Mouse (Mus musculus) right cerebral cortex, adult 2 months (tissue): Measurements from ENCODE around the gene Tmem97.
"Not testable (repeated sequence)": the region's sequence is repeated elsewhere in the genome, so short reads cannot be mapped to it uniquely, and the experiment has no call there.

ENCODE experiments used
- DNase-seq, 2 experiments: peaks; one replicate each; pipeline ENCODE4 v3.0.0; 2021 to 2022; ENCODE audit warnings: low spot score in 2 of 2

Tmem97 gene

DNA sequence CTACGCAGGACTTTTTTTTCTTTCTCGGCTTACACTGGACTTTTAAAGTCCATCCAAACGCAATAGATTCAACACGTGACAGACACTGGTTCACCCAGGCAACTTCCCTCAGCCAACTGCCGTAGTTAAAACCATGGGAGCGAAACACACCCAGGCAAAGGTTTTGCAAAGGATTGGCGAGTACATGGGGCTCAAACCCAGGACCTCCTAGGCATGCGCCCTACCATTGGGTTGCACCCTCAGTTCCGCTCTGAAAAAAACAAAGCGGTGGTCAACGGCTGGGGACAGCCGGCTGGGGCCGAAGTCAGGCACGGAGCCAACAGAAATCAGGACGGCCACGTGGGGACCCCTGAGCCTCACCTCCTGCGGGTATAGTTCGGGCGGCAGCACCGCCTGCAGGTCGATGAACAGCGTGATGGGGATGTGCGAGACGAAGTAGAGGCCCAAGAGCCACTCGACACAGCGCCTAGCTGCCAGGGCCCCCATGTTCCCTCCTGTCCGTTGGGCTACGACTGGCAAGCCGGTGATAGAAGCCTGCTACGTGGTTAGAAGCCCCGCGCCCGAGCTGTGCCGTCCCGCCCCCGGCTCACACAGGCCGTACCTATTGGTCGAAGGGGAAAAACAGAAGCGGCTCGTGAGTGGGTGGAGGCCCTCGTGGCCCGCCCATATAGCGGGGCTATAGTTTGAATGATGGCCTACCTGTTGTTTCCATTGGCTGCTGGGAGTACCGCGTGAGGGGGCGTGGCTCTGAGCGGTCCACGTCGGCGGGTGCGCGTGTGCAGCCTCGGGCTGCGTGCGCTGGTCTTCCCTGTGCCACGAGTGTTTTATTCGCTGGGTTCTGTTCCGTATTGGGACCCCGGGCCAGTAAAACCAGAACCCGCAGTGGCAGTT is at the start of gene Tmem97:
Gene Tmem97 (minus strand): TSS at position 610 of the 891 bp plus-strand sequence.
- DNase-seq, result peak; percentile 95 to 97

DNA sequence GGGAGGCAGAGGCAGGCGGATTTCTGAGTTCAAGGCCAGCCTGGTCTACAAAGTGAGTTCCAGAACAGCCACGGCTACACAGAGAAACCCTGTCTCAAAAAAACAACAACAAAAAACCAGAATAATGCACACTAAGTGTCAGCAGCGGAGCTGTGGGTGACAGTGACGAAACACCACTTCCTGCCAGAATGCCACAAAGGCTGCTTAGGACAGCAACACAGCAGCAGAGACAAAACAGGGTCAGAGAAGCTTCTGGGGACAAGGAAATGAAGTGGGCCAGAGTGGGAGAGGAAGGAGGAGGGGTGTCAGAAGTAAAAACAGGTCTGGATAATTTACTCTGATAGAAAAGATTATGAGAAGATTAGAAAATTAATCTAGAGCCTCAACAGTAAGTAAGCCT is 49.5 kb upstream of the Tmem97 start:
- DNase-seq, result no peak

DNA sequence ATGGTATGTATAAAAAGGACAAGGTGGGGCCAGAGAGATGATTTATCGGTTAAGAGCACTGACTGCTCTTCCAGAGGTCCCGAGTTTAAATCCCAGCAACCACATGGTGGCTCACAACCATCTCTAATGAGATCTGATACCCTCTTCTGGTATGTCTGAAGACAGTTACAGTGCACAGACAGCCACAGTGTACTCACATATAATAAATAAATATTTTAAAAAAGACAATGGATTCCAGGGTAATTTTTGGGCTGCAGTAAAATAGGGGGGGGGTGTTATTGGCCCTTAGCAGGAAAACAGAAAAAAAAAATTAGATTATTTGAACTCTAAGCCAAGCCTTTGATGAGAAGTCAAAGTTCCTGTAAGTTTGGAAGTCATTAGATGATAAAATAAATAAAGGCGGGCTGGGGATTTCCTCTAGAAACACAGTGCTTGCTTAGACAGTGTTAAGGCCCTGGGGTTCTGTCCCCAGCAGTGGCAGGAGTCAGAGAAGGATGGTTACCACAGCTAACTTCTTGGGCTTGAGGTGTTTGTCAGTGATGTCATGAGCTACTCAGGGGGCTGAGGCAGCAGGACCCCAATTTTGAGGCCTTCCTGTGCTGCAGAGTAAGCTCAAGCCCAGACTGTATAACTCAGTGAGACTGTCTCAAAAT is 48.3 kb upstream of the Tmem97 start:
- DNase-seq, result no peak

DNA sequence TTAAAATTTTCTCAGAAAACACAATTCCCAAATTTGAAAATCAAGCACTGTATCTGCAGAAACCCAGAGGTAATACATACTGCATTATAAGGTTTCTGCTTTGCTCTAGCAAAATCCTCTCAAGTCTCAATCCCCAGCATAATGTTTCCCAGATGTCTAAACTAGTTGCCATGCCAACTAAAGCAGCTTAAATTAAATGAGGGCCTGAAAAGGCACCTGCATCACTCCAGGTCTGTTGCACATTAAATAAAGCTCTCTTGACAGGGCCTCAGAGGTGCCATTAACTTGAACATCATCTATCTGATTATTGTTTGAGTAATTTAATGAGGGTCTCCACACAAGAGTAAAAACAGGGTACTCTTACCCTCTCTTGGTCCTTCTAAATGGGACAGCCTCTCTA is 46.2 kb upstream of the Tmem97 start:
- no peak for DNase-seq

DNA sequence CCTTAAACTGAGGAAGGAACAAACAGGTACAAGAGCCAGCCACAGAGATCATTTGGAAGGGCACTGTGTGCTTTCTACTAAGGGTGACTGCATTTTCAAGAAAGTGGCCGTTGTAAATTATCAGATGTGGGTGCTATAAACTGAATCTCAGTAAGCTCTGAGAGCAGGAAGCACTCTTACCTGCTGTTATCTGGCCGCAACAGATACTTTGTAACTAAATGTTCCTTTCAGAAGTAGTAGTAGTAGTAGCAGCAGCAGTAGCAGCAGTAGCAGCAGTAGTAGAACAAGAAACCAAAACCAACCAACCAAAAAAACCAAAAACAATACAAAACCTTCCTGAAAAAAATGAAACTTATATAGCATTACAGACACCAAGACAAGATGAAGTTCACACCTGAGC is 45.2 kb upstream of the Tmem97 start:
- no peak for DNase-seq

DNA sequence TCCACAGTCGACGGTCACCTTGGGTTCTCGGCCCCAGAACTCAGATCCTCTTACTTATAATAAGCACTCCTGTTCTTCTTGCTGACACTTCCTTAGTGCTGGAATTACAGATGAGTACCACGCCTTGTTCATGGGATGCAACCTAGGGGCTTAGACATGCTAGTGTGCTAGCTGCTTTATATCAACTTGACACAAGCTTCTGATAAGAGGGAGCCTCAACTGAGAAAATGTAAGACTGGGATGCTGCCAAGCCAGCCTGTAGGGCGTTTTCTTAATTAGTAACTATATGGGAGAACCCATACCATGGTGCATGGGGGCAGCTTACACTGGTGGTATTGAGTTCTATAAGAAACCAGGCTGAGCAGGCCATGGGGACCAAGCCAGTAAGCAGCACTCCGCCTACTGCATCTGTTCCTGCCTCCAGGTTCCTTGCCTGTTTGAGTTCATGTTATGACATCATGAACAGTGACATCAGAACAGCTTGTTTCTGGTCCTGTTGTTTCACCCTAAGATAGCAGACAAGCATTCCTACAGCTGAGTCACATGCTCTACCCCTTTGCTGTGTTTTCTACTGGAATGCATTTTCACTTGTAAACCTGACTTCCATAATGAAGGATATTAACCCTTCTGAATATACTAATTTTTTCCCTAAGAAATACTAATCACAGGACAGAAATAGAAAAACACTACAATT is 43.8 kb upstream of the Tmem97 start:
- DNase-seq, result no peak

DNA sequence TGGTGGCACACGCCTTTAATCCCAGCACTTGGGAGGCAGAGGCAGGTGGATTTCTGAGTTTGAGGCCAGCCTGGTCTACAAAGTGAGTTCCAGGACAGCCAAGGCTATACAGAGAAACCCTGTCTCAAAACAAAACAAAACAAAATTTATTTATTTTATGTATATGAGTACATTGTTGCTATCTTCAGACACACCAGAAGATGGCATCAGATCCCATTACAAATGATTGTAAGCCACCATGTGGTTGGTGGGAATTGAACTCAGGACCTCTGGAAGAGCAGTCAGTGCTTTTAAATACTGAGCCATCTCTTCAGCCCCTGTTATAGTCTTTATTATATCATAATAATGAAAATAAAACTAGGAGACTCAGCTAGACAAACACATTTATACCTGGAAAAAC is 37.1 kb upstream of the Tmem97 start:
- not testable (repeated sequence) for DNase-seq

DNA sequence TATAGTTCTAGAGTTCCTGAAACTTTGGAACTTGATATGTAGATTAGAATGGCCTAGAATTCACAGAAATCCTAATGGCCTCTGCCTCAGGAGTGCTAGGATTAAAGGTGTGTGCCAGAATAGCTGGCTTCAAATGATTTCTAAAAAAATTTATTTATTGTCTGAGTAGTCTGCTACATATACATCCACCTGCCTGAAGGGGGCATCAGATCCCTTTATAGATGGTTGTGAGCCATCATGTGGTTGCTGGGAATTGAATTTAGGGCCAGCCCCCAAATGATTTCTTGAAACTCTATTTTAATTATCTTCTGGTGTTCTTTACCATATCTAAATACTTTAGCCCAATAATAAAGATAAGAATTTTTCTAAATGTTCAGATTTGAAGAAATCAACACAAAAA is 35.5 kb upstream of the Tmem97 start:
- DNase-seq, result no peak

DNA sequence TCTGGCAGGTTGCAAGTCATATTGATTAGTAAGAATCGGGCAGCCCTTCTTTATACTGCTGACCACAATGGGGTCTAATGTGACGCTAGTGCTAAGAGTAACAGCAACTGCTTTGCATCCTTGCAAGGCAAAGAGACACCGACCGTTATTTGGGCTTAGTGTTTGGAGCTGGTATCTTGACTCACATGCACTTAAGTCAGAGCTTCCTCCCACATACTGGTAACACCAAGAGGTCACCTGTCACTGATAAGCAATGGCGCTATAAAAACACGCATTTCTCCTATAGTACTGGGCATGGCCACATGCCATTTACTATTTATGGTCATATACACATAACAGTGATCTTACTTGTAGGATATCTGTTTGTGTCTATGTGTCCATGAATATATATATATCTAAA is 32.3 kb upstream of the Tmem97 start:
- no peak for DNase-seq

DNA sequence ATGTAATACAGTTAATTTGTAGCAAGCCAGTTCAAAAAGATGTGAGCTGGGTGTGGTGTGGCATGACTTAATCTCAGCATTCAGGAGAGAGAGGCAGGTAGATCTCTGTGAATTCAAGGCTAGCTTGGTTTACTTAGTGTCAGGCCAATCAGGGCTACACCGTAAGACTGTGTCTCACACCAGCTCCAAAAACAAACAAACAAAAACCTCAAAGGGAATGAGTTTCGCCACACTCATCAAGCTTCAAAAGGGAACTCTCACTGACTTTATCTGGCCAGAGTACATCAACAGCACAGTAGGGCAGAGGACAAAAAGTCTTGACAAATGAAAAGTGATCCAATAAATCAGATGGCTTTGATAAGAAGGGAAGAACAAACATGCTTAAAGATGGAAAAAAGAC is 24.4 kb upstream of the Tmem97 start:
- DNase-seq, result no peak

DNA sequence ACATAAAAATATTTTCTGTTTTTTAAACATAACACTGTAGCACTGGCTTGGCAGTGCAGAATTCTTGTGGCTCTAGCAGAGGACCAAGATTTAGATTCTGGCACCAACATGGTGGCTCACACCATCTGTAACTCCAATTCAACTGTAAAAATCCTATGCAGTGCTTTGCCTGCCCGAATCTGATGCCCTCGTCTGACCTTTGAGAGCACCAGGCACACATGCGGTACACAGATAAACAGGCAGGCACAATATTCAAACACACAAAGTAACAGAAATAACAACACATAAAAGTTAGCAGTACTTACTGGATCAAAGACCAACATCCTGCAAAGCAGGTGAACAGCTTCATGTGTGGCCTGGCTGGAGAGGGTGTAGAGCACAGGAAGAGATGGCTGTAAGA is 24.0 kb upstream of the Tmem97 start:
- DNase-seq, result no peak

DNA sequence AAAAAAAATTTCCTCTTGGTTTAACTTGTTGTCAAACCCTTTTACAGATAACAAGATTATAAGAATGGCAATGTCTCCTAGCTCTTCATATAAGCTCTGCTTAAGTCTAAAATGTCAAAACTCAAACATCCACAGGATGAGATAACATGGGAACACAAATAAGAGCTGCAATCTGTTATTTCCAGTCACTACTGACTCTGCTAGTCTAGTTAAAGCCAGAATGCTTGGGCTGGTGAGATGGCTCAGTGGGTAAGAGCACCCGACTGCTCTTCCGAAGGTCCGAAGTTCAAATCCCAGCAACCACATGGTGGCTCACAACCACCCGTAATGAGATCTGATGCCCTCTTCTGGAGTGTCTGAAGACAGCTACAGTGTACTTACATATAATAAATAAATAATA is 23.5 kb upstream of the Tmem97 start:
- DNase-seq, result not testable (repeated sequence)

DNA sequence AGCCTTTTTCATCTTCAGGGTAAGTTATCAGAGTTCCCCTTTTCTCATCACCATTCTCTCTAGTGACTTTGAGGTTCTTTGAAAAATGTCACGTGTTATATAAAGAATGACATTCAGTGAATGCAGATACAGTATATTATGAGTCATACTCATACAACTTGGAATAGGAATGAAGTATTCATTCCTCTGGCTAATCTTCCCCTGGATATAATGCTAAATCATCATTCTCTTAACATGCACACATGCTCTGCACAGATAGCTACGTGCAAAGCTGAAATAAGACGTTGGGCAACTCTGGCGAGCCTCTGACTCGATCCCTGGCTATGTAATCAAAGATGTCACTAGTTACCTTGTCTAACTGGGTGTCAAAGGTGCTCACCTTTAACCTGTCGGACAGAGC is 21.3 kb upstream of the Tmem97 start:
- no peak for DNase-seq

DNA sequence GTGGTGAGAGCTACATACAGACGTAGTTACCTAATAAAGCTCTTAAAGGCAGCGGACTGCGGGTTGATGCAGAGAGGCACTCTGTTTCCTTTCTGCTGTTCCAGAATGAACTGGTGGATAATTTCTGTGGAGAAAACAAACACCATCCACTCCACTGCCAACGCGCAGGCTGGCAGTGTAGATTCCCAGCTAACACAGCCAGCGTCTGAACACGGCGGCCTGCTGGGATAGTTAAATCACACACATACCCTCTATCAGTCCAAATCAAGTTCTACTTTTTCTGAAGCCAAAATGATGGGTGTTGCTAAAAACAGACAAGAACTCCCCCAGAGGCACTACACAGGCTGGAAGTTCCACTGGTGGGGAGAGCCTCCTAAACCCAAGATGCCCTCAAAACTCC is 20.9 kb upstream of the Tmem97 start:
- peak; percentile 41 to 65 for DNase-seq

DNA sequence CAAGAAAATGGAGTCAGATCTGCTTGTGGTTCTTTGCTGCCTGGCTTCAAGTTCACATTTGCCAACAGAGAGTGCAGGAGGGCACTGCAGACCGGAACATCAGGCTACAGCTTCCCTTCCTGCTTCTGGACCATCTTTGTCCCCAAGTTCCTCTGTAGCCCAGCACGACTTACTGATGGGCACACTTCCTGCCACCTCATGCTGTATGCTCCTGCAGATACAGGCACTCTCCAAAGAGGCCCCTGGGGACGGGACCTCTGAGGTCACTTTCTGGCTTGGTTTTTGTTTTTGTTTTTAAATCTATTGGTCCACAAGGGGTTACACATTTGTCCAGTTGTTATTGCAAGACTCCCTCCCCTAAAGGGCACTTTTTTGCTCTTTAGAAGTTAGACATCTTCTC is 19.2 kb upstream of the Tmem97 start:
- DNase-seq, result no peak

DNA sequence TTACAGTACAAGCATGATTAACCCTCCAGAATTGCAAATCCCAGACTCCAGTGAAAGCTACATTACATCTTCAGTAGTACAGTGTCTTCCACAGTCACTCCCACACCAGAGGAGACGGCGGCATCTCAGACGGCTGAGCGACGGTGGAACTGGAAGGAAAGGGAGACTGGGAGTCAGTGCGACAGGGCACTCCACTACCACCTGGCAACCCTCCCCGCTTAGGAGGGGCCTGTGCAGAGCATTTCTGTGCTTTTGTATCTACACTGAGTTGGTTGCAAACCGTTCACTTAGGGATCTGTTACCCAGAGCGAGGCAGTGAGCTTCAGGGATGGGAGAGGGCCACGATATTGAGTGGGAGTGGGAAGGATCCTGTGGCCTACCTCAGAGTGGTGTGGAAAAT is 18.2 kb upstream of the Tmem97 start:
- DNase-seq, result no peak

DNA sequence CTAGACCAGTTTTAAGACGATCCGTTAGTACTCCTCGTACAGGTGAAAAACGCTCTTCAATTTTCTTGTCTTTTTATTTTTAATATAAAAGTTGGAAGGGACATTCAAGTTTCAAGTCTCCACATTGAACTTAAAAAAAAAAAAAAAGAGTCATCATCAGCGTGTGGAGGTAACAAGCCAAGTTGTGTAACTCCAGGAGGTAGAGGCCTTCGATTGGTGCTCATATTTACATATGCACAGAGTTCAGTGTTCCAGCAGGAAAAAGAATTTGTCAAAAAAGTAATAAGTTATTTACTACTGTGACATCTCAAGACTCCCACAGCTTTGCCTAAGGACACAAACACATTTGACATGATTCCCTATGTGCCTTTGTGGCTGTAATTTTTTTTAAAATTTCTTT is 17.0 kb upstream of the Tmem97 start:
- no peak for DNase-seq

DNA sequence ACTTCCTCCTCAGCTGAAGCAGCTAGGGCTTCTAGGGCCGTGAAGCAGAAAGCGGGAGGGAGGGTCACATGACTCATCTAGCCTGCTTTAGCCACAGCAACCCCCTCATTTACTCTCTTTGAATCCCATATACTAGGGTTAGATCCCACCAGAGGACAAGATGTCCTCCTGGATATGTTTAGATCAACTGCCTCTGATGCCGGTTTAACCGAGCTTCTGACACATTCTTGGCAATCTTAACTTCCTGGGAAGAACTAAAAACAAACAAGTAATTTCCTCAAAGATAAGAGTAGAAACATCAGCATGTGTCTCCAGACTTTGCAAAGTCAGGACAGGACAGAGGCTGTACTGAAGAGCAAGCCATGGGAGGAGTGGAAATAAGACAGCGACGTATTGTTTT is 16.2 kb upstream of the Tmem97 start:
- DNase-seq, result no peak

DNA sequence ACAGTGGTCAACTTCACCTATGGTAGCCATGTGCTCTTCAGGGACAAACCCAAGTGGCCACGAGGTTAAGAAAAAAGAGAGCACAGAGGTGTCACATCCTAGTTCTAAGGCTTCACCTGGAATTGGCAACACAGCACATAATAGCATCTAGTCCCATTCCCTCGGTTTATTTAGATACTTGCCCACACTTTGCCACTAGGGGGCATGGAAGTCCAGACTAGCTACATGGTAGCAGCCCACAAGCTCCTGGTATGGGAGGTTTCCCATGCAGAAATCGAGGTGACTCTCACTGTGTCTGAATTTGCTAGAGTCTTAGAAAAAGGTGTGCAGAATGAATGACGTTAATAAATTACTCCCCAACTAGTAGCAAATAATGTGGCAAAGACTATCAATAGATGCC is 9.9 kb upstream of the Tmem97 start:
- peak; percentile 83 to 87 for DNase-seq

DNA sequence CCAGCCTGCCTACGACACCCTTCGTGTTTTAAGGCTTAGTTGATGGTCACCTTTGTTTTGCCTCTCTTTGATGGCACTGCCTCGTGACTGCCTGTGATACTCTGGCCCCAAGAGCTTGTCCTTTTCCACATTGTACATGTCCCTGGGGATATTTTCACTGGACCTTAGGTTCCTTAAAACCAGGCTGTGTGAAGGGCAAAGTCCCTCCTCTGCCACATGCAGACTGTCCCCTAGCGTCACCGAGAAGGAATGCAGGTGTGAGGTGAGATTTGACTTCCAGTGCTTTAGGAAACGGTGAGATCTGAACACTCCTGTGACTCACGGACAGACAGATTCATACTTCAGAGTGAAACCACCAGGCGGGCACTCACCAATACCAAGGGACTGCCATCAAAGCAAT is 6.7 kb upstream of the Tmem97 start:
- DNase-seq, result no peak

DNA sequence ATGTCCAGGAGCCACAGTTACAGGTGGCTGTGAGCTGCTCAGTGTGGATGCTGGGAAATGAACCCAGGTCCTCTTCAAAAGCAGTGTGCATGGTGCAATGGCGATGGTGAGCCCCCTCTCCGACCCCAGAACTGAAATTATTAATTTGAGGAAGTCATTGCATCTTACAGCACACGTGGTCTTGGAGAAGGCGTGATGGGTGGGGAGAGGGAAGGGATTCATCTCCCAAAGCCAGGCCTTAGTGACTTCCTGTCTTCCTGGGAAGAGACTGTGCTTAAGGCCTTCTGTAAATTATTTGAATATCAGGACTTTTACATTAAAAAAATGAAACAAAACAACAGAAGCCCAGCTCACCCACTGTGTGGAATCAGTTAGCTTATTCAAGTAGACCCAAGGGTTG is 5.5 kb upstream of the Tmem97 start:
- no peak for DNase-seq

DNA sequence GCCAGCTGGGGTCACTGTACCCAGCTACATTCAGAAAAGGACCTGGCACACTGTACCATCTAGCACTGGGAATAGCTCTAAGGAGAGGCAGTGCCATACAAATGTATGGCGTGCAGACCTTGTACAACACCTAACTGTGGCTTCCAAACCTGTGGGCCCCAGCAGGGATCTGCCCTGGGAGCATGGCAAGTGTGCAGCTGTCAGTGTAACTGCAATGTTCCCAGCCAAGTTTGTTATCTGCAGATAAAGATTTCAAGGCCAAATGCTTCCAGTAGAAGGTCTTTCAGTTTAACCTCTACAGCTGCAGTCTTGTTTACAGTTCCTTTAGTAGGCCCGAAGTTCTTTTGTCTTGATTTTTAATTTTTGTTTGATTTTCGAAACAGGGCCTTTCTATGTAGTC is 5.0 kb upstream of the Tmem97 start:
- DNase-seq, result no peak

DNA sequence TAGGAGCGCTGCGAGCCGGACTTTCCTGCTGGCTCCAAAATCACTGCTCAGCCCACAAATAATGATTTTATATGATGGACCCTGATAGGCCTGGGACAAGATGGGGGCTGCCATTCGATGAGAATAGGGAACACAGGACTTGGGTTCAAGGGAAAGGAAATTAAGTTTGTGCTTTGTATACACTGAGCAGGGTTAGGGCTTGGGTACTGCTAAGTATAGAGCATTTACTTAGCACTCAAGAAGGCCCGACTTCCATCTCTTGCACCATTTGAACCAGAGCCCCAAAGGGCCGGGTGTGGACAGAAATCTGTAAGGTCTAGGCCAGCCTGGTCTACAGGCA is 452 bp upstream of the Tmem97 start:
- DNase-seq, result no peak
